Mouse (Mus musculus) adrenal gland, adult 18-20 months (tissue): ENCODE data around the gene Olfr1431. TPM values are rescaled to one million over a fixed set of nuclear protein-coding genes. Genes with fewer than 3 reads are reported as not detected.
"Not testable (repeated sequence)": the region's sequence is repeated elsewhere in the genome, so short reads cannot be mapped to it uniquely, and the experiment has no call there.

Source experiments
- DNase-seq, 2 experiments: peaks; one replicate each; pipeline ENCODE4 v3.0.0; 2021 to 2022; ENCODE audit warnings: low spot score in 2 of 2
- long read RNA-seq, 2 experiments: library from polyadenylated mRNA; stranded (forward); transcript quantifications; one replicate each; pipeline ENCODE4 v2.0.0; 2021
- total RNA-seq, 2 experiments: library from RNA; stranded (reverse); gene quantifications; 1 replicate in 1 of 2; 2 replicates in 1 of 2; pipeline ENCODE4 v1.2.3; 2021

The Olfr1431 gene
- not detected for total RNA-seq
- long read RNA-seq, experiment 1: 0 reads
- long read RNA-seq, experiment 2: 0 reads

DNA sequence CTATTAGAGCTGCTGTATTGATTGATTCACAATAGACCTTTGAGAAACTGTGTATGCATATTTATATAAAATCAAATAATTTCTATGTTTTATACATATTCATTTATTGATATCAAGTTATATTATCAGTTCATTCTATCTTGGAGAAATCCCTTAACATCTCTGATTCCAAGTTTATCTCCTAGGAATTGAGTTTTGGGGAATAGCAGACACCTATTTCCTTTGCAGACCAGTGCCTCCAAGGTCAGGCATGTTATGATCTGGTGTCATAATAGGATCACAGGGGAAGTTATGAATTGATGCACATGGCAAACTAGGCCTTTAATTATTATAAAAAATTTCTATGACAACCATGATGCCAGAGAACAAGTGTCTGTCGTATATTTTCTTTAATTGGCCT is at the start of gene Olfr1431:
TSS of gene Olfr1431 (plus strand) at position 301 of the 400 bp plus-strand sequence.
- no peak for DNase-seq

DNA sequence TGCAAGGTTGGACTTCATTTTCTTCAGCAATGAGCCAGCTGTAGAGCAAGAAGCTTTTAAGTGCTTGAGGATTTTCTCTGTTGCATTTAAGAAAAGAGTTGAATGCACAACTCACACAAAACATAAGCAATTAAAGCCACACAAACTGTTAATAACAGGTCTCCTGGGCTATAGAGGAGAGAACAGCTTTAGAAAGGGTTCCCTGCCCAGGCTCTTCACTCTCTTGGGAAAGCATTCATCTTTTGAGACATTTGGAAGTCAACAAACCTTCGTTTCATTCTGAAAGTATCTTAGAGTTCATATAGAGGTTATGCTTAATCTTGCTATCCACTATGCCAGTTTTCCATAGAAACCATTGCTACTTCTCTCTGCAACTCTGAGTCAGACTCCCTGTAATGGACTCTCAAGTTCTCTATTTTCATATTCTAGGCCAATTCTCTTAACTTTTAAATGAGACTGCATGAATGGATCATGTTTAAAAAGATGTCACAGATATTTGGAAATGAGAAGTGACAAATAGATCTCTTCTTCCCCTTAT is 30.3 kb upstream of the Olfr1431 start, which contains the start of gene Olfr1555-ps1:
TSS of gene Olfr1555-ps1 (minus strand) at position 51 of the 538 bp plus-strand sequence.
- not testable (repeated sequence) for DNase-seq

DNA sequence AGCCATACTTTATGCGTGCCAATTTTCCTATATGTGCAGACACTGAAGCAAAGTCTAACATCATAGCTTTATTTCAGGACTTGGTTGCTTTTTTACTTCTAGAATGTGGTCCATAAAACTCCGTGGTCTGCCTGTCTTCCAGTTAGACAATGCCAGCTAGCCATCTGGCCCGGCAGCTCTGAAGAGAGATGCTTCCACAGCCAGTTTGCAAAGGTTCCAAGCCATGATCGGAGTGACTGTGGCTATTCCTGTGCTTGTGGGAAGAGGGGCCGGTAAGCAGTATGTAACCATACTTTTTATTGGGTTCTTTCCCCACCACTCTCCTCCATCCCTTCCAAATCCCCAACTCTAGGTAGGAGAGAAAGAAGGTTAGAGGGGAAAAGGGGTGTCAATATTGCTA is 25.0 kb upstream of the Olfr1431 start:
- DNase-seq: not testable (repeated sequence)

DNA sequence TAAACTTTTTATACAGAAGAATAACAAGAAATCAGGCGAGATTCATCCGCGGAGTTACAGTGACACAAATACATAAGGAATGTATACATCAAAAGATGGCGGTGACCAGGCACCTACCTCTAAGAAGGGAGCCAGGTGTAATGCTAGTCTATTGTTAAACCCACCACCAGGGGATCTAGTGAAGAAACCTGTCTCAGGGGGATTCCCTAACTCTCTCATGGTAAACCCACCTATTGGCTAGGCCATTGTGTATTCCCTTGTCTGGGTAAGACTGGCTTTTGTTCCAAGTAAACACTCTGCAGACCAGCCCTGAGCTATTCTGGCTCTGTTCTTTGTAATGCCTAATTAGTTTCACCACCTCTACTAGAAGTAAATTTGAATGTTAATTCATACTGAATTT is 1.4 kb upstream of the Olfr1431 start:
- DNase-seq: not testable (repeated sequence)

DNA sequence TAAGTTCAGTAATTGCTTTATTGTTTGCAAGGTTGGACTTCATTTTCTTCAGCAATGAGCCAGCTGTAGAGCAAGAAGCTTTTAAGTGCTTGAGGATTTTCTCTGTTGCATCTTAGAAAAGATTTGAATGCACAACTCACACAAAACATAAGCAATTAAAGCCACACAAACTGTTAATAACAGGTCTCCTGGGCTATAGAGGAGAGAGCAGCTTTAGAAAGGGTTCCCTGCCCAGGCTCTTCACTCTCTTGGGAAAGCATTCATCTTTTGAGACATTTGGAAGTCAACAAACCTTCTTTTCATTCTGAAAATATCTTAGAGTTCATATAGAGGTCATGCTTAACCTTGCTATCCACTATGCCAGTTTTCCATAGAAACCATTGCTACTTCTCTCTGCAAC is 32.1 kb downstream of the Olfr1431 start, which contains the start of gene Olfr1432:
TSS of gene Olfr1432 (minus strand) at position 101 of the 400 bp plus-strand sequence.
- not testable (repeated sequence) for DNase-seq

DNA sequence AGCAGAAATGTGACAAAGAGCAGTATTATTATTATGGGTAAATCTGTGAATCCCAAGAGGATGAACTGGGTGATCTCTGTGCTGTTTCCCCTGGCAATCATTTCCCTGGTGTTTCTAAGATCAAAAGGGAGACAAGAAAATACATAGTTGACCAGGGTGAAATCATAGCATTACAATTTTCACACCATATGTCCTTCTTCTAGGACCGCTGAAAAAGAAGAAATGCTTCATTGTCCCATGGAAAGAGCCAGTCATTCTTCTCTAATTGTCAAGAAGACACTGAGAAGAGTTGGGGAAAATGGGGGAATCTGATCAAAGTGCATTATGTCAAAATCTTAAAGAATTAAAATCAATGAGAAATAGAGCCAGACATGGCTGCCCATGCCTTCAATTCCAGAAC is 41.1 kb downstream of the Olfr1431 start, which contains the start of gene Olfr262:
TSS of gene Olfr262 (minus strand) at position 101 of the 400 bp plus-strand sequence.
- no peak for DNase-seq

DNA sequence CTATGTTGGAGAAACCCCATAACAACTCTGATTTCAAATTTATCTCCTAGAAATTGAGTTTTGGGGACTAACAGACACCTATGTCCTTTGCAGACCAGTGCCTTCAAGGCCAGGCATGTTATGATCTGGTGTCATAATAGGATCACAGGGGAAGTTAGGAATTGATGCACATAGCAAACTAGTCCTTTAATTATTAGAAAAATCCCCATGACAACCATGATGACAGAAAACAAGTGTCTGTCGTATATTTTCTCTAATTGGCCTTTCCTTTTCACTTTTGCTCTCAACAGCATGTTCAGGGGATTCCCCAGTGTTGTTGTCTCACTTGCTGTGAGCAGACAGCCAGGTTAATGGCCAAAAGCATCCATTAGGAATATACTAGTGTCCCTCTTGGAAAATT is 60.3 kb downstream of the Olfr1431 start, which contains the start of gene Olfr235:
TSS of gene Olfr235 (plus strand) at position 301 of the 400 bp plus-strand sequence.
- DNase-seq: no peak

Other genes with a start within 250 kb of the Olfr1431 start
- 10 to 100 TPM; 61.3 to 90.1 TPM for gene Osbp, start 234.7 kb upstream of the Olfr1431 start, total RNA-seq
- gene Olfr1423, start 159.3 kb upstream of the Olfr1431 start, total RNA-seq: not detected
- gene Olfr1424, start 138.0 kb upstream of the Olfr1431 start, total RNA-seq: not detected
- not detected for gene Olfr1425, start 122.9 kb upstream of the Olfr1431 start, total RNA-seq
- gene Olfr1426, start 108.6 kb upstream of the Olfr1431 start, total RNA-seq: not detected
- not detected for gene Olfr1427, start 97.3 kb upstream of the Olfr1431 start, total RNA-seq
- gene Olfr1428, start 84.7 kb upstream of the Olfr1431 start, total RNA-seq: not detected
- gene Olfr76, start 77.4 kb upstream of the Olfr1431 start, total RNA-seq: not detected
- gene Olfr1555-ps1, start 30.5 kb upstream of the Olfr1431 start, total RNA-seq: not detected
- not detected for gene Olfr1432, start 32.0 kb downstream of the Olfr1431 start, total RNA-seq
- not detected for gene Olfr262, start 41.0 kb downstream of the Olfr1431 start, total RNA-seq
- gene Olfr235, start 60.4 kb downstream of the Olfr1431 start, total RNA-seq: not detected
- gene Olfr1434, start 79.2 kb downstream of the Olfr1431 start, total RNA-seq: not detected
- not detected for gene Olfr1436, start 98.5 kb downstream of the Olfr1431 start, total RNA-seq
- gene Olfr1437, start 124.5 kb downstream of the Olfr1431 start, total RNA-seq: not detected
- not detected for gene Olfr1438-ps1, start 135.3 kb downstream of the Olfr1431 start, total RNA-seq
- not detected for gene Olfr1440, start 186.6 kb downstream of the Olfr1431 start, total RNA-seq
- not detected for gene Olfr1441, start 216.8 kb downstream of the Olfr1431 start, total RNA-seq
- not detected for gene Pfpl, start 227.3 kb downstream of the Olfr1431 start, total RNA-seq